Mouse (Mus musculus): ENCODE results near the gene 4930556J24Rik.
"Not testable (repeated sequence)": the region's sequence is repeated elsewhere in the genome, so short reads cannot be mapped to it uniquely, and the experiment has no call there.

4930556J24Rik gene

DNA sequence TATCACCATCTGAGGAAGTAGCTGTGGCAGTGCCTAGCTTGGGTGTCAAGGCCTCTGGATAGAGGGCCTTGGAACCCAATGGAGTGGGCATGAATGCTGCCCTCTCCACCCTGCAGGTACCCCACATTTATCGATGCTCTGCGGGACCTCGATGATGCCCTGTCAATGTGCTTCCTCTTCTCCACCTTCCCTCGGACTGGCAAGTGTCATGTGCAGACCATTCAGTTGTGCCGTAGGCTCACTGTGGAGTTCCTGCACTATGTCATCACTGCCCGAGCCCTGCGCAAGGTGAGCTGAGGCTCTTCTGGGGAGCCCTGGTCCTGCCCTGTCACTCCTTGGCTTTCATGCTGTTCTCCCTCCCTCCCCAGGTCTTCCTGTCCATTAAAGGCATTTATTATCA is 3.5 kb downstream of the 4930556J24Rik start:
- no peak for DNase-seq (ENCODE audit: low spot score)

- no peak for DNase-seq (ENCODE audit: low spot score)
These were observed 6.2 kb downstream of the 4930556J24Rik start for GRCm38 (mm10) chr11:3970361-3970760.

DNA sequence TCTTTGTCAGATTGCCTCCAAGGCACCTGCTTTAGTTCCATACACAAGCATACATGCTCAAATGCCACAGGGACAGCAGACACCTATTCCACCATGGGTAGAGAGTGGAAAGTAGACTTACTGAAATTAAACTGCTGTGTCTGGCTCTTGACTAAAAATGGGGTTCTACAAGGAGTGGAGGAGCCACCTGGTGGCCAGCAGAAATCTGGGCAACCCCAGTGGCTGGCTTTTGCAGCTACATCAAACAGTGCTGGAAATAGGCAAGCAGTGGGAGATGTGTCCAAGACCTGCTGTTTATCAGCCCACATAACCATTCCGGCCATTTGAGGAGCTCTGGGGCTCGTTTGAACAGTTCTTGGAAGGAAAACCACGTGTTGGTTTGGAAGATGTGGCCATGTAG is 6.7 kb downstream of the 4930556J24Rik start:
- DNase-seq (ENCODE audit: low spot score), result peak; percentile 30

- no peak for DNase-seq (ENCODE audit: low spot score)
These were observed 12.0 kb downstream of the 4930556J24Rik start for GRCm38 (mm10) chr11:3964416-3965172.

- DNase-seq (ENCODE audit: low spot score), result peak; percentile 90
These were observed 12.8 kb downstream of the 4930556J24Rik start, which contains the start of gene Pes1 for GRCm38 (mm10) chr11:3963610-3964415. Pes1 (plus strand) TSS chr11:3963975.

DNA sequence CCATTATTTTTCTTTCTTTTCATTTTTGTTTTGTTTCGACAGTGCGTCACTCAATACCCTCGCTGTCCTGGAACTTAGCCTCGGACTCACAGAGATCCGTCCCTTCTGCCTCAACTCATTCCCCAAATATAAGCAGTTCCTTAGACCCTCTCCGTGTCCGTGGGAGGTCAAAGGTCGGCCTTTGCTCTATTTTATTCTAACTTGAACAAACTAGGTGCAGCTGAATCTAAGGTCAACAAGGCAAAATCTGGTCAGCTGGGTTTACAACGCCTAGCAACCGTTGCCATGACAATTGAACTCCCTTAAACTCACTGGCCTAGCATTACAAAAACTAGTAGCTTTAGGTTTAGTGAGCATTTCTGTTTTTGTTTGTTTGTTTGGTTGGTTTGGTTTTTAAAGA is 13.4 kb downstream of the 4930556J24Rik start:
- DNase-seq (ENCODE audit: low spot score), result no peak

DNA sequence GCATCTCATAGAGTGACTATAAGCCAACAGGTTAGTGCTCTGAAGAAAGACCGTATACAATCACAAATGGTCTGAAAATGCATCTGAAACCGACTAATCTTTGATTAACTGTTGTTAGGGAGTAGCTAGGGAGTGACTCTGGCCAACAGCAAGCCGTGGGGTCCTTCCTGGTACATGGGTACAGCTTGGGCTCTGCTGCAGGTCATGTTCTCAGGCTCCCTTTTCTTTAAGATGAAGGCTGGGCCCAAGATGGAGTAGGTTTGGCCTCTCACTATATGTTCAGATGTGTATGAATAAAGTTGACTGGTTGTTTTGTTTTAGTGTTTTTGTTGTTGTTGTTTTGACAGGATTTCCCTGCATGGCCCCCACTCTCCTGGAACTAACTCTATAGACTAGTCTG is 14.8 kb downstream of the 4930556J24Rik start:
- DNase-seq (ENCODE audit: low spot score), result no peak

- no peak for DNase-seq (ENCODE audit: low spot score)
These were observed 15.7 kb downstream of the 4930556J24Rik start for GRCm38 (mm10) chr11:3960901-3961300.

GRCm38 (mm10) chr11:3955371-3955770 is 21.2 kb downstream of the 4930556J24Rik start:
- not testable (repeated sequence) for DNase-seq (ENCODE audit: low spot score)

GRCm38 (mm10) chr11:3954876-3955275 is 21.7 kb downstream of the 4930556J24Rik start:
- DNase-seq (ENCODE audit: low spot score), result not testable (repeated sequence)

GRCm38 (mm10) chr11:3946386-3946785 is 30.2 kb downstream of the 4930556J24Rik start:
- DNase-seq (ENCODE audit: low spot score), result no peak

- no peak for DNase-seq (ENCODE audit: low spot score)
These were observed 35.2 kb downstream of the 4930556J24Rik start for GRCm38 (mm10) chr11:3941371-3941770.

DNA sequence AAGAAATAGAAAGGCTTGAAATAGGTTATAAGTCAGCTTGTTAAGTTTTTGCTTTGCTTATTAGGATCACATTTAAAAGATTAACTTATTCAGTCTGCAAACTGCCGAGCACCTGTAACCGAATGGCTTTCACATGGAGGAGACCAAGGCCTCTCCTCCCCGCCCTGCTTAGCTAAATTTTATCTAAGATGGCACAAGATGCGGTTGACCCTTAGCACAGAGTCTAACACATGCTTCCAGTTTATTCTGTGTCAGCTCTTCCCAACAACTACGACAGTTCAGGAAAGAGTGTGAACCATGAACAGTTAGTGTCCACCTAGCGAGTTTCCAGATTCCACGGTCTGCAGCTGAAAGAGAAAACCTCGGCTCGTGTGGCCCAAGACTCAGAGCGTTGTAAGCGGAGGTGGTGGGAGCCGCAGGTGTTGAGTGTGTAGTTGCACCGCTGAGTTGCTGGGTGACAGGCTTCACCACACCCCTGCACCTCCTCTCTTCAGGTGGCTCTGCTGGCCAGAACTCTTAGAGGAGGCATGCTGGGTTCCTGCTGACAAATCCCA is 39.2 kb downstream of the 4930556J24Rik start:
- DNase-seq (ENCODE audit: low spot score), result no peak

- no peak for DNase-seq (ENCODE audit: low spot score)
These were observed 40.3 kb downstream of the 4930556J24Rik start for GRCm38 (mm10) chr11:3936318-3936717.

GRCm38 (mm10) chr11:3935135-3935534 is 41.4 kb downstream of the 4930556J24Rik start:
- no peak for DNase-seq (ENCODE audit: low spot score)

GRCm38 (mm10) chr11:3933756-3934285 is 42.8 kb downstream of the 4930556J24Rik start:
- DNase-seq (ENCODE audit: low spot score), result no peak

GRCm38 (mm10) chr11:3931511-3932211 is 44.9 kb downstream of the 4930556J24Rik start, which contains the start of gene Tcn2:
Tcn2 (minus strand) TSS chr11:3932159.
- DNase-seq (ENCODE audit: low spot score), result peak; percentile 88

GRCm38 (mm10) chr11:3930931-3931330 is 45.6 kb downstream of the 4930556J24Rik start:
- DNase-seq (ENCODE audit: low spot score), result no peak

DNA sequence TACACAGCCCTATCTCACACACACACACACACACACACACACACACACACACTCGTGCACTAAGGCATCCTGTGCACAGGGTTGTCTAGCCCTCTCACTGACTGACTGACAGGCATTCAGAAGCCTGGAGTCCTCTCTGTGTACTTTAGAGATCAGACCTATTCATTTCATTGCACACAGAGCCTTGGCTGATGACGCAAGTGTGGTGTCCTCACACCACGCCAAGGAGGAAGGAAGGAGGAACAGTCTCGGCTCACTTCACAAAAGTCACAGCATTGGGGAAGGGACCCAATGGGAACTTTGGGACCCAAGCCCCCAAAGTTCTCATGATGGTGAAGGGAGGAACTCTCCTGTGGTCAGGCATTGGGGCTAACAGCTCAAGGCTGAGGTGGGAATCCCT is 46.6 kb downstream of the 4930556J24Rik start:
- no peak for DNase-seq (ENCODE audit: low spot score)

DNA sequence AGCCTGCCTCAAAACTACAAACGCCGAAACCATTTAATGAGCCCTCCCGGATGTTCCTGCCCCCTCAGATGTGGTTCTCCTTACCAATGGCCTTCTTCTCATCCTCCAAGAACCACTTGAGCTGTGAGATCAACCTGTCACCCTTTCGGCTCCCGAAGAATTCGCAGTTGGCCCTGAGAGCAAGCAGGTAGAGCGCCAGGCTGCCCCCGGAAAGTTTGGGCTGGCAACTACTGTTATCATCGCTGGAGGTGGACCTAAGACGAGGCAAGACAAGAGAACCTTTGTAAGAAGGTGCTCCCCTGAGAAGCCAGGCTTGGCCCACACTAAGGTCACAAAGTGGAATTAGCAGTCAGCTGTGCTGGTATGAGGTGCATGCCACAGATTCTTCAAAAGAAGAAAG is 50.7 kb downstream of the 4930556J24Rik start:
- DNase-seq (ENCODE audit: low spot score), result no peak

DNA sequence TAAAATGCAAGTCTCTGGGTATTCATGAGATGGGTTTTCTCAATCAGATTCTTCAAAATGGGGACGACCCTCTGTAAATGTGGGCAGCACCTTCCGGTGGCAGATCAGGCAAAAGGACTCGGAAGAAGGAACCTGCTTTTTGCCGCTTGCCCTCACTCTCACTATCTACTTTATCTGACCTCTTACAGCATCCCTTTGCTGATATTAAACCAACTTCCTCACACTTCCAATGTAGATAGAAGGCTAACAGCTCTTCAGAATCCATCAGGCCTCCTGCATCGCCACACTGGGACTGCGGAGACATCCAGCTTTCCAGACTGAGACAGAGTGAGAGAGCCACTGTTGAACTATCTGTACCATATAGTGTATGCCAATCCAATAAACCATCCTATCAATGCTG is 53.8 kb downstream of the 4930556J24Rik start:
- no peak for DNase-seq (ENCODE audit: low spot score)

DNA sequence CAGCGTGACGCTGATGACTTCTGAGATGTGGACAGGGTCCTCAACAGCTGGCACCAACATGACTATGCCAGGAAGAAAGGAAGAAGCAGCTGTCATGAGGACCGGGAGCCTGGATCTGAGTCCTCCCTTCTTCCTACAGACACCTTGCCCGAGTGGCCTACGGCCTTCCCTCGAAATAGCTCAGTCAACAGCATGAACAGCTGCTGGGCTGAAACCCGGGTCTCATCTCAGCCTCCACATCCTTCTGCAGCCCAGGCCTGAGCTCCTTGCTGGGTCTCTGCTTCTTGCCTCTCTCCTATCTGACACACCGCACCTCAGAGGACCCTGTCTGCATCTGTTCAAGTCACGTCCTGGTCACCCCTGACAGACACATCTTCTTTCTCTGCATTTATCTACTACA is 54.5 kb downstream of the 4930556J24Rik start:
- DNase-seq (ENCODE audit: low spot score), result no peak

All from MN1 (cell line).